Mouse (Mus musculus): Measurements from ENCODE around the gene Mgea5.
A peak's percentile ranks its signal among the peaks of the same experiment; 100 is the strongest.
"Not testable (repeated sequence)": the region's sequence is repeated elsewhere in the genome, so short reads cannot be mapped to it uniquely, and the experiment has no call there.

Gene Mgea5

GRCm38 (mm10) chr19:45783181-45783932, at the start of gene Mgea5:
TSS of gene Mgea5 (minus strand) at chr19:45783837.
- DNase-seq (ENCODE audit: low read depth, low spot score) = peak; percentile 99

GRCm38 (mm10) chr19:45830679-45831078, 47.0 kb upstream of the Mgea5 start:
- DNase-seq (ENCODE audit: low read depth, low spot score) = no peak

- DNase-seq (ENCODE audit: low read depth, low spot score) = no peak
These were observed 44.1 kb upstream of the Mgea5 start for GRCm38 (mm10) chr19:45827736-45828135.

GRCm38 (mm10) chr19:45827125-45827524, 43.5 kb upstream of the Mgea5 start:
- DNase-seq (ENCODE audit: low read depth, low spot score) = no peak

- no peak for DNase-seq (ENCODE audit: low read depth, low spot score)
These were observed 42.5 kb upstream of the Mgea5 start for GRCm38 (mm10) chr19:45826146-45826545.

- DNase-seq (ENCODE audit: low read depth, low spot score) = no peak
These were observed 38.2 kb upstream of the Mgea5 start for GRCm38 (mm10) chr19:45821832-45822231.

- no peak for DNase-seq (ENCODE audit: low read depth, low spot score)
These were observed 34.3 kb upstream of the Mgea5 start for GRCm38 (mm10) chr19:45817816-45818490.

GRCm38 (mm10) chr19:45816727-45817126, 33.1 kb upstream of the Mgea5 start:
- DNase-seq (ENCODE audit: low read depth, low spot score) = no peak

GRCm38 (mm10) chr19:45815831-45816405, 32.3 kb upstream of the Mgea5 start, which contains the start of gene Kcnip2:
TSS of gene Kcnip2 (minus strand) at chr19:45816061.
- peak; percentile 60 for DNase-seq (ENCODE audit: low read depth, low spot score)

GRCm38 (mm10) chr19:45815170-45815569, 31.5 kb upstream of the Mgea5 start:
- no peak for DNase-seq (ENCODE audit: low read depth, low spot score)

- peak; percentile 39 for DNase-seq (ENCODE audit: low read depth, low spot score)
These were observed 30.2 kb upstream of the Mgea5 start for GRCm38 (mm10) chr19:45813801-45814200.

- DNase-seq (ENCODE audit: low read depth, low spot score) = peak; percentile 88
These were observed 29.6 kb upstream of the Mgea5 start for GRCm38 (mm10) chr19:45813263-45813662.

- no peak for DNase-seq (ENCODE audit: low read depth, low spot score)
These were observed 29.1 kb upstream of the Mgea5 start for GRCm38 (mm10) chr19:45812673-45813252.

GRCm38 (mm10) chr19:45812115-45812514, 28.5 kb upstream of the Mgea5 start:
- peak; percentile 78 for DNase-seq (ENCODE audit: low read depth, low spot score)

GRCm38 (mm10) chr19:45811028-45811674, 27.5 kb upstream of the Mgea5 start:
- DNase-seq (ENCODE audit: low read depth, low spot score) = no peak

GRCm38 (mm10) chr19:45807732-45808131, 24.1 kb upstream of the Mgea5 start:
- DNase-seq (ENCODE audit: low read depth, low spot score) = peak; percentile 57

- DNase-seq (ENCODE audit: low read depth, low spot score) = not testable (repeated sequence)
These were observed 22.2 kb upstream of the Mgea5 start for GRCm38 (mm10) chr19:45805817-45806216.

- DNase-seq (ENCODE audit: low read depth, low spot score) = peak; percentile 87
These were observed 21.1 kb upstream of the Mgea5 start for GRCm38 (mm10) chr19:45804593-45805368.

- no peak for DNase-seq (ENCODE audit: low read depth, low spot score)
These were observed 19.8 kb upstream of the Mgea5 start for GRCm38 (mm10) chr19:45803408-45803807.

- DNase-seq (ENCODE audit: low read depth, low spot score) = no peak
These were observed 19.1 kb upstream of the Mgea5 start for GRCm38 (mm10) chr19:45802702-45803101.

GRCm38 (mm10) chr19:45796879-45797278, 13.2 kb upstream of the Mgea5 start:
- DNase-seq (ENCODE audit: low read depth, low spot score) = peak; percentile 86

Measured in CD4-positive, CD25-positive, alpha-beta regulatory T cell, adult 2 months (primary cell).